Mouse (Mus musculus): ENCODE results near the gene Cd2ap. TPM values are rescaled to one million over a fixed set of nuclear protein-coding genes. Genes with fewer than 3 reads are reported as not detected.
A peak's percentile ranks its signal among the peaks of the same experiment; 100 is the strongest.

Gene Cd2ap
- polyA plus RNA-seq, 1 experiment from 2014 or later = 12.8 TPM

- Histone ChIP-seq H3K9me3 (no peaks in the 10 kb centered on the region), H3K27me3 (ENCODE audit: poor library complexity, severe bottlenecking) (no peaks in the 10 kb centered on the region), H3K27ac (no peak overlapping the region), H3K4me1 (no peaks in the 10 kb centered on the region), H3K4me3 (no peak overlapping the region), H3K36me3 (replicated peaks) (peaks cover 57% of the 10 kb centered on the region)
- DNase-seq (ENCODE audit: extremely low spot score, low spot score) = no peak
- WGBS = 93% methylated on average over 8 of the region's 8 CpGs
These were observed 53.7 kb downstream of the Cd2ap start for GRCm38 (mm10) chr17:42822787-42823186.

GRCm38 (mm10) chr17:42815374-42815773 is 61.1 kb downstream of the Cd2ap start:
- Histone ChIP-seq H3K36me3 (replicated peaks) (peaks cover 32% of the 10 kb centered on the region), H3K4me3 (no peak overlapping the region), H3K27me3 (ENCODE audit: poor library complexity, severe bottlenecking) (no peaks in the 10 kb centered on the region), H3K4me1 (no peaks in the 10 kb centered on the region), H3K9me3 (no peaks in the 10 kb centered on the region), H3K27ac (no peak overlapping the region)
- DNase-seq (ENCODE audit: extremely low spot score, low spot score) = no peak
- 92% methylated on average over 3 of the region's 3 CpGs for WGBS

- Histone ChIP-seq H3K27ac (no peak overlapping the region), H3K4me1 (no peaks in the 10 kb centered on the region), H3K4me3 (no peak overlapping the region), H3K9me3 (no peaks in the 10 kb centered on the region), H3K36me3 (replicated peaks) (peaks cover 18% of the 10 kb centered on the region), H3K27me3 (ENCODE audit: poor library complexity, severe bottlenecking) (no peaks in the 10 kb centered on the region)
- DNase-seq (ENCODE audit: extremely low spot score, low spot score) = no peak
- 87% methylated on average over 2 of the region's 2 CpGs for WGBS
These were observed 84.0 kb downstream of the Cd2ap start for GRCm38 (mm10) chr17:42792412-42792975.

- no peak for DNase-seq (ENCODE audit: extremely low spot score, low spot score)
- Histone ChIP-seq H3K4me3 (no peak overlapping the region), H3K9me3 (no peaks in the 10 kb centered on the region), H3K27me3 (ENCODE audit: poor library complexity, severe bottlenecking) (no peaks in the 10 kb centered on the region), H3K27ac (no peak overlapping the region), H3K36me3 (replicated peaks) (peaks cover 7% of the 10 kb centered on the region), H3K4me1 (no peaks in the 10 kb centered on the region)
- 86% methylated on average over 1 of the region's 1 CpGs for WGBS
These were observed 85.7 kb downstream of the Cd2ap start for GRCm38 (mm10) chr17:42790787-42791186.

GRCm38 (mm10) chr17:42789723-42790122 is 86.7 kb downstream of the Cd2ap start:
- Histone ChIP-seq H3K4me3 (no peak overlapping the region), H3K27ac (no peak overlapping the region), H3K36me3 (replicated peaks) (peaks cover 7% of the 10 kb centered on the region), H3K9me3 (no peaks in the 10 kb centered on the region), H3K4me1 (no peaks in the 10 kb centered on the region), H3K27me3 (ENCODE audit: poor library complexity, severe bottlenecking) (no peaks in the 10 kb centered on the region)
- DNase-seq (ENCODE audit: extremely low spot score, low spot score) = no peak
- 86% methylated on average over 2 of the region's 2 CpGs for WGBS

GRCm38 (mm10) chr17:42788686-42789453 is 87.6 kb downstream of the Cd2ap start:
- H3K36me3 ChIP-seq (replicated peaks) = peaks cover 6% of the 10 kb centered on the region
- H3K27ac ChIP-seq = no peak overlapping the region
- no peaks in the 10 kb centered on the region for H3K27me3 ChIP-seq (ENCODE audit: poor library complexity, severe bottlenecking)
- H3K9me3 ChIP-seq = no peaks in the 10 kb centered on the region
- 94% methylated on average over 5 of the region's 5 CpGs for WGBS
- DNase-seq (ENCODE audit: extremely low spot score, low spot score) = no peak
- H3K4me3 ChIP-seq = no peak overlapping the region
- H3K4me1 ChIP-seq = no peaks in the 10 kb centered on the region

GRCm38 (mm10) chr17:42782156-42782757 is 94.2 kb downstream of the Cd2ap start:
- Histone ChIP-seq H3K27ac (no peak overlapping the region), H3K4me1 (no peaks in the 10 kb centered on the region), H3K4me3 (no peak overlapping the region), H3K9me3 (no peaks in the 10 kb centered on the region), H3K36me3 (replicated peaks) (no peaks in the 10 kb centered on the region), H3K27me3 (ENCODE audit: poor library complexity, severe bottlenecking) (no peaks in the 10 kb centered on the region)
- DNase-seq (ENCODE audit: extremely low spot score, low spot score) = peak; percentile 71
- WGBS = 54% methylated on average over 7 of the region's 7 CpGs

- H3K4me3 ChIP-seq = no peak overlapping the region
- no peaks in the 10 kb centered on the region for H3K4me1 ChIP-seq
- WGBS = 71% methylated on average over 2 of the region's 2 CpGs
- H3K36me3 ChIP-seq (replicated peaks) = no peaks in the 10 kb centered on the region
- DNase-seq (ENCODE audit: extremely low spot score, low spot score) = no peak
- H3K27ac ChIP-seq = no peak overlapping the region
- H3K27me3 ChIP-seq (ENCODE audit: poor library complexity, severe bottlenecking) = no peaks in the 10 kb centered on the region
- H3K9me3 ChIP-seq = no peaks in the 10 kb centered on the region
These were observed 122.7 kb downstream of the Cd2ap start for GRCm38 (mm10) chr17:42753791-42754190.

GRCm38 (mm10) chr17:42752173-42752572 is 124.3 kb downstream of the Cd2ap start:
- DNase-seq (ENCODE audit: extremely low spot score, low spot score) = no peak
- no peaks in the 10 kb centered on the region for H3K36me3 ChIP-seq (replicated peaks)
- no peak overlapping the region for H3K4me3 ChIP-seq
- H3K27me3 ChIP-seq (ENCODE audit: poor library complexity, severe bottlenecking) = no peaks in the 10 kb centered on the region
- H3K27ac ChIP-seq = no peak overlapping the region
- H3K4me1 ChIP-seq = no peaks in the 10 kb centered on the region
- H3K9me3 ChIP-seq = no peaks in the 10 kb centered on the region
- 91% methylated on average over 2 of the region's 2 CpGs for WGBS

- Histone ChIP-seq H3K27ac (no peak overlapping the region), H3K27me3 (ENCODE audit: poor library complexity, severe bottlenecking) (no peaks in the 10 kb centered on the region), H3K4me3 (no peak overlapping the region), H3K36me3 (replicated peaks) (no peaks in the 10 kb centered on the region), H3K9me3 (no peaks in the 10 kb centered on the region), H3K4me1 (peaks cover 8% of the 10 kb centered on the region)
- 89% methylated on average over 6 of the region's 6 CpGs for WGBS
- DNase-seq (ENCODE audit: extremely low spot score, low spot score) = no peak
These were observed 130.6 kb downstream of the Cd2ap start for GRCm38 (mm10) chr17:42745657-42746420.
